Mouse (Mus musculus): ENCODE measurements around the gene Leap2.
"Not testable (repeated sequence)": the region's sequence is repeated elsewhere in the genome, so short reads cannot be mapped to it uniquely, and the experiment has no call there.

The Leap2 gene

GRCm38 (mm10) chr11:53436338-53436737, 13.4 kb upstream of the Leap2 start:
- no peak for DNase-seq

GRCm38 (mm10) chr11:53435504-53435903, 12.5 kb upstream of the Leap2 start:
- DNase-seq = no peak

- no peak for DNase-seq
Observed at GRCm38 (mm10) chr11:53433057-53433456, 10.1 kb upstream of the Leap2 start.

DNA sequence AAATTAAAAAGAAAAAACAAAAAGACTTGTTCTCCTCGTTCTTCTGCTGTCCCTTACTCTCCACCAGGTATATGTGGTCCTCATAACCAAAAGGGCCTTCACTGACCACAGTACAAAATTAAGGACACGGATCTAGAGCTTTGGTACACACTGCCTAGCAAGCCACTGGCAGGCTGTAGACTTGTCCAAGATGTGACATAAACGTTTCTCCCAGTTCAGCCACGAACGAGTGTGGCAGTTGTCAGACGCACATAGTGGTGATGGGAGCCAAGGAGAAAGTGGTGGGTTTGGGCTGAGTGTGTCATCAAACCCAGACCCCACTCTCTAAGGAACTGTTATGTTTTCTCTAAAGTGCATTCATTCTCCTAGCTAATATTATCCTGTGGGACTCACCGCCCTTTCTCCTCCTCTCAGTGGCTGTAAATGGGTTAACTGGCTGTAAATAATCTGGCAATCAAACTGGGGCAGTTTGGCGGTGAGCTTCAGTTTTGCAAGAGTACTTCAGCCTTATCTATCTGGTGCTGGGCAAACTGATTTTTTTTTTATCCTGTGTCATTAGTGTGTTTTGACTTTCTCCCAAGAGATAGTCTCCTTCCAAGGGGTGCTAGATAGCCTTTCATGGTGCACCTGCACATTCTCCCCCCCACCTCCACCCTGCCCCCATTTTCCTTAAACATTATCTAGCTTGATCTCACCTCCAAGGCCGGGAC, 8.5 kb upstream of the Leap2 start:
- DNase-seq = no peak

GRCm38 (mm10) chr11:53430670-53431346, 7.8 kb upstream of the Leap2 start, which contains the start of the genes Uqcrq and Gdf9:
Gene Uqcrq, minus strand, starts transcription at chr11:53430831.
Gene Gdf9, plus strand, starts transcription at chr11:53431023.
- DNase-seq = peak; percentile 100

GRCm38 (mm10) chr11:53430300-53430669, 7.3 kb upstream of the Leap2 start:
- no peak for DNase-seq

DNA sequence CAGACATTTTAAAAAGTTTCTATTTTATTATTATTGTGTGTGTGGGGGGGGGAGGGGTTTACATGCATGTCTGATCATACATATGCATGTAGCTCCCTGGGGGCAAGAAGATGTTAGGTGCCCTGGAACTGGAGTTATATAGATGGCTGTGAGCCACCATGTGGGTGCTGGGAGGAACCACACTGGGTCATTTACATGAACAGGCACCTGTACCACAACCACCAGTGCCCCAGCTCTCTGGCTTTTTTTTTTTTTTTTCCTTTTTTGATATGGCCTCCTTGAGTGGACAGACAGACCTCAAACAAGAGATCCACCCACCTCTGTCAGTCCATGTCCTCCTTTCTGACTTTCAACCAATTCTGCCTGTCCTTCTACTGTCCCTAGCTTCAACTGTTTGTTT, 6.2 kb upstream of the Leap2 start:
- no peak for DNase-seq

GRCm38 (mm10) chr11:53428716-53429057, 5.7 kb upstream of the Leap2 start:
- no peak for DNase-seq

DNA sequence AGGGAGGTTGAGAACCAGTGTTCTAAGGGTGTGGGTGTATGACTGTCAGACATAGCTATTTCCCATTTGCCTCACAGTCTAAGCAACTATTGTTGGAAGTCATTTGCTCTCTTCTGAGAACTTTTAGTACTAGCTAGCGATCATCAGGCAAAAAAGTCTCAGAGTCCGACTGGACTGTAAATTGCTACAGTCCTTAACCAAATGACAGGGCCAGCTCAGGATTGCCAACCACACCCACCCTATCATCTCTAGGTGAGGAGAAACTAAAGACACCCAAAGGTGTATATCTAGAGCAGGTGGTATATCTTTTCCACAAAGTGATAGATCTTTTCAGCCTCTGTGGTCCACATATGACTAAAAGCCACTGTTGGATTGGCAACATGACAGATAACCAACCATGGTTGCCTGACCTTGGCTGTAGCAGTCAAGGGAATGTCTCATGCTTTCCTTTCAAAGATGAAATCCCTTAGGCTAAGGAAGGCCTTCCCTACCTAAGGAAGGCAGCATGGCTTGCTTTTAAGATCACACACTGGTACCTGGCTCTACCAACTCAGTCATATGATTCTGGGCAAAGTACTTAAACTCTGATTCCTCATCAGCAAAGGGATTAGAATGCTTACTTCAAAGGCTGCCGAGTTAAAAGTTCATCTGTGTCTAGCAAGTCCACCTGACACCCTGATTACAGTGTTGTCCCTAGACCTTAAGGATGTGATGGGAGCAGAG, 5.2 kb upstream of the Leap2 start:
- DNase-seq = no peak

DNA sequence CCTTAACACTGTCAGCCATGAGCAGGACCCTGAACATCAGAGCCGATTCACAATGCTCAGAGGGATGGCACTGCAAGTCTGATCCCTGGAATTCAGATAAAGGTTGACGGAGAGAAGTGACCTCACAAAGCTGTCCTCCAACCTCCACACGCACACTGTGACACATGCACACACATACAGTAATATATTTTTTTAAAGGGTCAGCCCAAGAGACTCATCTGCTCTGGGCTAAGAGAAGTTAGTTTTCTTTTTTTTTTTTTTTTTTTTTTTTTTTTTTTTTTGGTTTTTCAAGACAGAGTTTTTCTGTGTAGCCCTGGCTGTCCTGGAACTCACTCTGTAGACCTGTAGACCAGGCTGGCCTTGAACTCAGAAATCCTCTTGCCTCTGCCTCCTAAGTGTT, 3.9 kb upstream of the Leap2 start:
- DNase-seq = not testable (repeated sequence)

- no peak for DNase-seq
Observed at GRCm38 (mm10) chr11:53425711-53426255, 2.8 kb upstream of the Leap2 start.

DNA sequence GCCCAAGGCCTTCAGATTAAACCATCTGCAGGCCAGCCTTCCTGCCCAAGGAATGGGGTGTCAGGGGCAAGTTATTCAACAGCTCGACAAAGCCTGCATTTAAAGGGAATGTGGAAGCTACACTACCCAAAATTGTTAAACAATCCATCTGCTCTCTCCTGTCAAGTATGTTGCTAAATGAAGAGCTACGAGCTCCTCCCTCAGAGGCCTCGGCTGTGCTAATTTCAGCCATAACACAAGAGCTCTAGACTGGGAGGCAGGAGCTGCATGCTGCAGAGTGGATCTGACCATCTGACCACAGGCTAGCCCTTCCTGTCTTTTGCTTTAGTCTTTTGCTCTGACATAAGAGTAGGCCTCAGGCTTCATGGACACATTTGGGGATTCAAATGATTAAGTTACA, 2.3 kb upstream of the Leap2 start:
- no peak for DNase-seq

DNA sequence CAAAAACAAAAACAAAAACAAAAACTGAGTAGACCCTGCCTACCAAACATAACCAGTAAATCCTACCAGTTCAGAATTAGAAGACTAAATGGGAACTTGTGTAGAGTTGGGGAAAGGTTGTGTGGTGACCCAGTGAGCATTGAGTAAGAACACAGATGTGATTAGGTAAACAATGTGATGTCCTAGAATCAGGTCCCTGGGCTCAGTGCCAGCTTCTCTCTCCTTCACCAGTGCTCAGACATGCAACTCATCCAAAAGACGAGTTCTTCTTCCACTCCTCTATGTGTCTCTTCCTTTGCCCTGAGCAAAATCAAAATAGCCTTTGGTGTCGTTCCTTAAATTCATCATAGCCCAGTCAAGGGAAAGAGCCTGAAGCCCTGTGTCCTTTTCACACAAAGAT, 1.9 kb upstream of the Leap2 start:
- DNase-seq = no peak

- no peak for DNase-seq
Observed at GRCm38 (mm10) chr11:53418048-53418447, 4.9 kb downstream of the Leap2 start.

- DNase-seq = no peak
Observed at GRCm38 (mm10) chr11:53413871-53414270, 9.1 kb downstream of the Leap2 start.

- DNase-seq = no peak
Observed at GRCm38 (mm10) chr11:53411738-53412137, 11.2 kb downstream of the Leap2 start.

GRCm38 (mm10) chr11:53403638-53404037, 19.3 kb downstream of the Leap2 start:
- no peak for DNase-seq

DNA sequence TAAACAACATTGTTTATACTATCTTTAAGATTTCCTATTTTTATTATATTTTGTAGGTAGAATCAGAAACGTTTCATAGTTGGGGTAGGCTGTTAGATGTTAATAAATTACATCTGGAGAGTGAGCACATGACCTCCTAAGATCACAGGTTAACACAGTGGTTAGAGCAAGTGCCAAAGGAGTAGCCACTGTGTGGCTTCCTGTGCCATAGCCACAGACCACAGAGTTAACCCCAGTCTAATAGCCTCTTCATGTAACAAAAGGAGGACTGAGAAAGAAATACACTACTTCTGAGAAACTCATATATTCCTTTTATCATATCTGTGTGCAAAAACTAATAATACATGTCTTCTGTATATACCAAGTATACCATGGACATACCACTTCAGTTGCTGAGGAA, 29.1 kb downstream of the Leap2 start:
- no peak for DNase-seq

DNA sequence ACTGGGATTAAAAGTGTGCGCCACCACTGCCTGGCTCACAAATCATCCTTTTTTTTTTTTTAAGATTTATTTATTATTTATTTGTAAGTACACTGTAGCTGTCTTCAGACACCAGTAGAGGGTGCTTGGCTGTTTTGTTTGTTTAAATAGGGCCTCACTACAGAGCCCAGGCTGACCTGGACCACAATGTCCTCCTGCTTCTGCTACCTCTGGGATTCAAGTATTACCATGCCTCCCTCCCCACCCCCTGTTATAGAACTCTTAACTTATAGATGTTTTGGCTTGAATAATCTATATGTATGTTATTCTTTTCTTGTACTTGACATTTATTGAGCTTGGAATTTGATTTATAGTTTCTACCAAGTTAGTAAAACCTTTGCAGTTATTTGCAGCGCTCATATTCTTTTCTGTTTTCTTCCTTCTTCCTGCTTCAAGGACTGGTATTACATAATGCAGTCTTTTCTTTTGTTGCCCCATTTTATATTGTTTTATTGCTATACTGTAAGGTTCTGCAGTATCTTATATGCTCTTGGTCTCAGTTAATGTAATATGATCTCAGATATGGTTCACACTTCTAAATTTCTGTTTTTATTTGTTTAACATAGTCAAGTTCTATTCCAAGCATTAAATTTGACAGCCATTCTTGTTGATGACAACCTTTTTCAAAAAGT, 39.1 kb downstream of the Leap2 start:
- DNase-seq = no peak

DNA sequence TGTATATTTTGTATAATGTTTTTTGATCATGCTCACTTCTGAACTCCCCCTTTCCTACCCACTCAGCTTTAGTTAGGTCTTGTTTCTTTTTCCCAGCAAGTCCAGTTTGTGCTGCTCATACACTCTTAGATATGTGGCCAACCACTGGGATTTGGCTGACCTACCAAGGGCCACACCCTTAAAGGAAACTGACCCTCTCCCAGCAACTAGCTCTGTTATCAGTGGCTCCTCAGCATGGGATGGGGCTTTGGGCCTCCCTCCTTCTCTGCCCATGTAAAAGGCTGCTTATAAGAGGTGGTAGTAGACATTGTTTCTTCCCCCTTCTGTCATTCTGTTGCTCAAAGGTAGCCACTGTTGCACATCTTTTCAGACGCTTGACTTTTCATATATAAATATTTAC, 44.1 kb downstream of the Leap2 start:
- DNase-seq = no peak
